Mouse (Mus musculus) lung, embryonic 14.5 days (tissue): ENCODE results near the gene Apbb1ip. TPM values are rescaled to one million over a fixed set of nuclear protein-coding genes. Genes with fewer than 3 reads are reported as not detected.

ENCODE experiments used
- ATAC-seq: fragments of 200-750 bp; cut with Nextera tagmentation; 2 replicates; pipeline ENCODE4 v1.8.0; 2017; ENCODE audit warnings: mild to moderate bottlenecking, moderate TSS enrichment, moderate library complexity; ENCODE audit not compliant: insufficient read depth
- DNase-seq: peaks from one replicate; pipeline ENCODE4 v3.0.0-alpha.2; 2015
- H3K27ac ChIP-seq: fragments of 300-500 bp; sonication (generic); 2 replicates; pipeline ENCODE4 v1.5.1; 2014; ENCODE audit warnings: low read depth, mild to moderate bottlenecking, moderate library complexity
- H3K27me3 ChIP-seq: fragments of 300-500 bp; sonication (generic); 2 replicates; pipeline ENCODE4 v1.6.1; 2014; ENCODE audit warnings: low read length, control low read depth; ENCODE audit not compliant: insufficient read depth
- H3K36me3 ChIP-seq: fragments of 300-500 bp; sonication (generic); 2 replicates; pipeline ENCODE4 v1.6.1; 2014; ENCODE audit warnings: control low read depth; ENCODE audit not compliant: insufficient read depth
- H3K4me1 ChIP-seq: fragments of 300-500 bp; sonication (generic); 2 replicates; pipeline ENCODE4 v1.6.1; 2014; ENCODE audit warnings: antibody characterized with exemption, control low read depth; ENCODE audit not compliant: insufficient read depth
- H3K4me2 ChIP-seq: fragments of 300-500 bp; sonication (generic); 2 replicates; pipeline ENCODE4 v1.6.1; 2014; ENCODE audit warnings: mild to moderate bottlenecking
- H3K4me3 ChIP-seq: fragments of 300-500 bp; sonication (generic); 2 replicates; pipeline ENCODE4 v1.5.1; 2014; ENCODE audit warnings: low read depth, low read length
- H3K9ac ChIP-seq: fragments of 300-500 bp; sonication (generic); 2 replicates; pipeline ENCODE4 v1.6.1; 2014
- H3K9me3 ChIP-seq: fragments of 300-500 bp; sonication (generic); 2 replicates; pipeline ENCODE4 v1.6.1; 2016; ENCODE audit warnings: low read depth, low read length, control low read depth
- CTCF ChIP-seq: IDR thresholded peaks from 2 replicates; pipeline ENCODE4 v1.5.1; 2016; ENCODE audit warnings: antibody characterized with exemption, low read depth
- WGBS: fragments of 180-500 bp; shearing (Covaris S2); extraction: QIAGEN DNeasy Blood & Tissue Kit; methylation state at CpG from one replicate; pipeline ENCODE4 v1.1.7; 2014; 5-methylcytosine and 5-hydroxymethylcytosine counted together
- polyA plus RNA-seq: library from polyadenylated mRNA; unstranded; fragments of >200 nt; fragmentation: Nextera tagmentation; extraction: Ambion mirVana; gene quantifications from 2 replicates; pipeline ENCODE4 v1.2.1, GENCODE M21; 2014

The Apbb1ip gene
- polyA plus RNA-seq, 1 experiment from 2014 or later: 1.0 TPM

GRCm38 (mm10) chr2:22784186-22784585 lies 10.3 kb downstream of the Apbb1ip start:
- no peak overlapping the region for H3K9ac ChIP-seq
- H3K36me3 ChIP-seq: no peaks in the 10 kb centered on the region
- DNase-seq (no peak), ATAC-seq (no peak)
- no peaks in the 10 kb centered on the region for H3K9me3 ChIP-seq
- TF ChIP-seq CTCF: no peak
- no peak overlapping the region for H3K4me2 ChIP-seq
- H3K4me3 ChIP-seq: no peak overlapping the region
- no peaks in the 10 kb centered on the region for H3K4me1 ChIP-seq
- no peak overlapping the region for H3K27ac ChIP-seq
- H3K27me3 ChIP-seq: no peaks in the 10 kb centered on the region
- WGBS: 81% methylated on average over 3 of the region's 3 CpGs

GRCm38 (mm10) chr2:22784771-22785170 lies 10.9 kb downstream of the Apbb1ip start:
- Histone ChIP-seq H3K4me3 (no peak overlapping the region), H3K27me3 (no peaks in the 10 kb centered on the region), H3K9me3 (no peaks in the 10 kb centered on the region), H3K27ac (no peak overlapping the region), H3K36me3 (no peaks in the 10 kb centered on the region), H3K9ac (no peak overlapping the region), H3K4me1 (no peaks in the 10 kb centered on the region), H3K4me2 (no peak overlapping the region)
- ATAC-seq (no peak), DNase-seq (no peak)
- no peak for TF ChIP-seq CTCF
- WGBS: 40% methylated on average over 1 of the region's 1 CpGs

GRCm38 (mm10) chr2:22788658-22789057 lies 14.8 kb downstream of the Apbb1ip start:
- H3K4me3 ChIP-seq: no peak overlapping the region
- H3K4me1 ChIP-seq: no peaks in the 10 kb centered on the region
- H3K36me3 ChIP-seq: no peaks in the 10 kb centered on the region
- no peaks in the 10 kb centered on the region for H3K27me3 ChIP-seq
- H3K9ac ChIP-seq: no peak overlapping the region
- no peak overlapping the region for H3K27ac ChIP-seq
- no peak for TF ChIP-seq CTCF
- ATAC-seq (no peak), DNase-seq (no peak)
- H3K4me2 ChIP-seq: no peak overlapping the region
- H3K9me3 ChIP-seq: no peaks in the 10 kb centered on the region
- WGBS: 92% methylated on average over 2 of the region's 2 CpGs

GRCm38 (mm10) chr2:22789576-22789975 lies 15.7 kb downstream of the Apbb1ip start:
- Histone ChIP-seq H3K27ac (no peak overlapping the region), H3K9me3 (no peaks in the 10 kb centered on the region), H3K27me3 (no peaks in the 10 kb centered on the region), H3K36me3 (no peaks in the 10 kb centered on the region), H3K4me1 (no peaks in the 10 kb centered on the region), H3K4me2 (no peak overlapping the region), H3K9ac (no peak overlapping the region), H3K4me3 (no peak overlapping the region)
- 54% methylated on average over 1 of the region's 1 CpGs for WGBS
- DNase-seq (no peak), ATAC-seq (no peak)
- no peak for TF ChIP-seq CTCF

GRCm38 (mm10) chr2:22790435-22790834 lies 16.5 kb downstream of the Apbb1ip start:
- Histone ChIP-seq H3K4me2 (no peak overlapping the region), H3K9ac (no peak overlapping the region), H3K9me3 (no peaks in the 10 kb centered on the region; the same call in 1 of the 2 replicates), H3K27me3 (no peaks in the 10 kb centered on the region), H3K4me1 (no peaks in the 10 kb centered on the region), H3K36me3 (no peaks in the 10 kb centered on the region), H3K27ac (no peak overlapping the region), H3K4me3 (no peak overlapping the region)
- no peak for TF ChIP-seq CTCF
- 5% methylated on average over 1 of the region's 1 CpGs for WGBS
- no peak for DNase-seq
- ATAC-seq: no peak

GRCm38 (mm10) chr2:22795087-22795486 lies 21.2 kb downstream of the Apbb1ip start:
- DNase-seq: no peak
- no peak for ATAC-seq
- WGBS: 65% methylated on average over 3 of the region's 3 CpGs
- TF ChIP-seq CTCF: no peak
- H3K4me3 ChIP-seq: no peak overlapping the region
- H3K27ac ChIP-seq: no peak overlapping the region
- H3K9me3 ChIP-seq: peaks cover 3% of the 10 kb centered on the region; the same call in 1 of the 2 replicates
- H3K36me3 ChIP-seq: no peaks in the 10 kb centered on the region
- H3K4me1 ChIP-seq: no peaks in the 10 kb centered on the region
- H3K27me3 ChIP-seq: no peaks in the 10 kb centered on the region
- H3K4me2 ChIP-seq: no peak overlapping the region
- no peak overlapping the region for H3K9ac ChIP-seq

GRCm38 (mm10) chr2:22796487-22796886 lies 22.6 kb downstream of the Apbb1ip start:
- Histone ChIP-seq H3K27me3 (no peaks in the 10 kb centered on the region), H3K4me3 (no peak overlapping the region), H3K4me2 (no peak overlapping the region), H3K4me1 (no peaks in the 10 kb centered on the region), H3K9me3 (peaks cover 3% of the 10 kb centered on the region; the same call in 1 of the 2 replicates), H3K36me3 (no peaks in the 10 kb centered on the region), H3K27ac (no peak overlapping the region), H3K9ac (no peak overlapping the region)
- TF ChIP-seq CTCF: no peak
- ATAC-seq (no peak), DNase-seq (no peak)
